Mouse (Mus musculus): ENCODE data around the gene Lyz1. TPM values are rescaled to one million over a fixed set of nuclear protein-coding genes. Genes with fewer than 3 reads are reported as not detected.

Gene Lyz1
- polyA plus RNA-seq, 1 experiment from 2014 or later, result 2.3 TPM

DNA sequence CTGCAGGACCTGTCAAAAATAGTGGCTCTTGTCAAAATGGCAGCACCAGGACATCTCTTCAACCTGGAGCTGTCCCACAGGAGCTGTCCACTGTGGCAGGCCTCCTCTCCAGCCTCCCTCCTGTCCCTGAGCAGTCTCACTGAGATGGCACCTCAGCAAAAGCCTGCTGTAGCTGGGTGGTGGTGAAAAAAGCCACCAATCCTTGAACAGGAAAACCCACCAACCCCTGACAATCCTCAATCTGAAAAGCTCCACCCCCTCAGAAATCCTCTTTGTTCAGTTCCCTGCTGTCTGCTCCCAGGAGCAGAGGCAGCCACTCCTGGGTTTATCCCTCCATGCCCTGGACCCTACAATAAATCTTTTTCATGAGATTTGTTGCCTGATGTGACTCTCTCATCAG is 32.8 kb downstream of the Lyz1 start:
- no peak overlapping the region for H3K27ac ChIP-seq
- H3K4me1 ChIP-seq, result no peaks in the 10 kb centered on the region
- H3K36me3 ChIP-seq, result no peaks in the 10 kb centered on the region
- H3K4me3 ChIP-seq, result no peak overlapping the region
- peaks cover 5% of the 10 kb centered on the region; the same call in 1 of the 2 replicates for H3K9me3 ChIP-seq
- no peaks in the 10 kb centered on the region for H3K27me3 ChIP-seq (ENCODE audit: insufficient read depth, poor library complexity, severe bottlenecking)
- no peak for DNase-seq (ENCODE audit: low spot score)

DNA sequence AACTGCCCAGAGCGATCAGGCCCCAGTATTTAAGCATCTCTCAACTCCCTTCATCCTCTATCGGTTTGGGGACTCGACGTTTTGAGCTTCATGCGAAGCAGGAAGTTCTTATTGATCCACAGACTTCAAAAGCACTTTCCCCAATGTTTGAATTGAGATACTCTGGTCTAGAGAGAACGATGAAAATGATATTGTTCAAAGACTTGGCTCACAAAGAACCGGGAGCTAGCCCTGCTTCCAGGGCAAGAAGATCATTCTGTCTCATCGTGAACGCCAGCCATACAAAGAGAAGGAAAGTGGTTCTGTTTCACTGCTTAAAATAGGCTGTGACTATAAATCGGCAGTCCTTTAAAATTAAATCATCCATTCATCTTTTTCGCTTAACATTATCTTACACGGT is 54.1 kb downstream of the Lyz1 start, which contains the start of gene 9530003J23Rik:
TSS of gene 9530003J23Rik (minus strand) at position 101 of the 400 bp plus-strand sequence.
- 83% methylated on average over 12 of the region's 12 CpGs for WGBS
- DNase-seq (ENCODE audit: low spot score), result no peak
- Histone ChIP-seq H3K27ac (no peak within 1 kb of the TSS), H3K27me3 (ENCODE audit: insufficient read depth, poor library complexity, severe bottlenecking) (no peaks in the 10 kb centered on the region; the same call in 1 of the 2 replicates), H3K36me3 (no peaks in the 10 kb centered on the region), H3K4me1 (peaks cover 11% of the 10 kb centered on the region; the same call in 1 of the 2 replicates), H3K9me3 (no peaks in the 10 kb centered on the region), H3K4me3 (no peak within 1 kb of the TSS)

Other genes with a start within 250 kb of the Lyz1 start
- 26.7 and 49.9 TPM in 2 replicates for gene Lrrc10, start 247.5 kb downstream of the Lyz1 start, polyA plus RNA-seq (2016; fragmentation: Nextera tagmentation; extraction: Ambion mirVana)
- gene Cct2, start 229.1 kb downstream of the Lyz1 start, polyA plus RNA-seq (2016; fragmentation: Nextera tagmentation; extraction: Ambion mirVana), result 220 and 292 TPM in 2 replicates
- 20.0 and 23.0 TPM in 2 replicates for gene Frs2, start 144.3 kb downstream of the Lyz1 start, polyA plus RNA-seq (2016; fragmentation: Nextera tagmentation; extraction: Ambion mirVana)
- gene Yeats4, start 68.4 kb downstream of the Lyz1 start, polyA plus RNA-seq (2016; fragmentation: Nextera tagmentation; extraction: Ambion mirVana), result 63.4 and 76.6 TPM in 2 replicates
- gene 9530003J23Rik, start 54.2 kb downstream of the Lyz1 start, polyA plus RNA-seq (2016; fragmentation: Nextera tagmentation; extraction: Ambion mirVana), result not detected in 2 replicates
- 26.2 and 60.7 TPM in 2 replicates for gene Lyz2, start 10.5 kb downstream of the Lyz1 start, polyA plus RNA-seq (2016; fragmentation: Nextera tagmentation; extraction: Ambion mirVana)
- gene Cpsf6, start 87.1 kb upstream of the Lyz1 start, polyA plus RNA-seq (2016; fragmentation: Nextera tagmentation; extraction: Ambion mirVana), result 128 and 138 TPM in 2 replicates

Measured in heart, embryonic 10.5 days (tissue).